Mouse (Mus musculus): ENCODE results near the gene Ell3.

DNA sequence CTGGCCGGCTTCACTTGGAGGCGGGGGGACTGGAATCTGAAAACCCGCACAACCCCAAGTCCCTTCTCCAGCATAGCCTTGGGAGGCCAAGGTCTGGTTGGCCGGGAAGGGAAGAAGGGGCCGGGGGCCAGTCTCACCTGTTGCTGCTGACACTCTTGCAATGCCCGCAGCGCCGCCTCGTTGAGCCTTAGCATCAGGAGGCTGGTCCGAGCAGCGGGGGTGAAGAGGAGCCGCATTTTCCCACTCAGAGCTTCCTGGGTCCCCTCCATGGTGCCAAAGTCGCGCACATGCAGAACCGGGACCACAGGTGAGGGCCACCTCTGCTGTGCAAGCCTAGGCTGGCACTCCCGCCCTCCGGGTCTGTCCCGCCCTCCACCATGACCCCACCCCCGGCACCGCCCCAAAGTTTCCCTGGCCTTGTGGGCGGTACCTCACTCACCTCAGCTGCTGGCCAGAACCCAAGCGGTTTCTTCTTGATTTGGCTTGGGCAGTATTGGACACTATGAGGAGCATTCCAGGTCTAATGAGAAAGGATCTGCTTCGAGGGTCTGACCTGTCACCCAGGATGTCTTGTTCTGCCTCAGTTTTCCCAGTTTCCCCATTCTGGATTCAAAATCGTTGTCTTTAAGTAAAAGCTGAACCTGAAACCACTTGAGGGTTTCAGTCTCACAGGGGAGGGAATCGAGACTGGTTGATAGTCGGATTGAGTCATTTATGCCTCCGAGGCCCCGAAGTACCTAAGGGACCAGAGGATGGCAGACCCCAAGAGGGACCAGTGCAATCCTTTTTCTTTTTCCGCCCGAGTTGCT is 1.6 kb downstream of the Ell3 start:
- no peak for TF ChIP-seq CTCF (IDR thresholded peaks at IDR 0.05; ENCODE audit: low read depth, low read length)
- no peak for TF ChIP-seq EP300 (IDR thresholded peaks at IDR 0.05; ENCODE audit: insufficient read depth, low read depth, low read length)

Data from ES-Bruce4 (cell line).